Mouse (Mus musculus) liver, adult 2 months (tissue): Measurements from ENCODE around the gene Ppm1k. TPM values are rescaled to one million over a fixed set of nuclear protein-coding genes. Genes with fewer than 3 reads are reported as not detected.

ENCODE experiments used
- DNase-seq: peaks from one replicate; pipeline ENCODE4 v3.0.0-alpha.2; 2011; ENCODE audit warnings: low read depth, low spot score; ENCODE audit errors: extremely low read depth
- H3K27ac ChIP-seq: fragments of 200-500 bp; replicated peaks from 2 replicates; pipeline ENCODE4 v1.5.1; 2012; ENCODE audit warnings: low read depth, mild to moderate bottlenecking, control low read depth, inconsistent platforms, low read length; ENCODE audit not compliant: insufficient read depth
- H3K27me3 ChIP-seq: fragments of 200-500 bp; 2 replicates; pipeline ENCODE4 v1.6.1; 2012; ENCODE audit warnings: mild to moderate bottlenecking, moderate library complexity, low read length, inconsistent platforms; ENCODE audit not compliant: control insufficient read depth, insufficient read depth
- H3K36me3 ChIP-seq: fragments of 200-500 bp; 2 replicates; pipeline ENCODE4 v1.6.1; 2012; ENCODE audit warnings: low read length, inconsistent platforms; ENCODE audit not compliant: control insufficient read depth, insufficient read depth
- H3K4me1 ChIP-seq: fragments of 200-500 bp; 2 replicates; pipeline ENCODE4 v1.6.1; 2011; ENCODE audit warnings: low read length; ENCODE audit not compliant: control insufficient read depth, insufficient read depth
- H3K4me3 ChIP-seq: fragments of 200-500 bp; 2 replicates; pipeline ENCODE4 v1.5.1; 2011; ENCODE audit warnings: low read depth, mild to moderate bottlenecking, control low read depth, low read length, moderate library complexity; ENCODE audit not compliant: insufficient read depth
- H3K79me2 ChIP-seq: fragments of 200-500 bp; 2 replicates; pipeline ENCODE4 v1.6.1; 2012; ENCODE audit warnings: inconsistent platforms, mild to moderate bottlenecking, low read length, moderate library complexity; ENCODE audit not compliant: control insufficient read depth, insufficient read depth
- H3K9ac ChIP-seq: fragments of 200-500 bp; 2 replicates; pipeline ENCODE4 v1.6.1; 2012; ENCODE audit warnings: low read depth, mild to moderate bottlenecking, control low read depth, inconsistent platforms, low read length
- CTCF ChIP-seq: fragments of 200-500 bp; IDR thresholded peaks from 2 replicates; pipeline ENCODE4 v1.5.1; 2011; ENCODE audit warnings: low read depth, low read length, control low read depth
- POLR2A ChIP-seq: fragments of 200-500 bp; IDR thresholded peaks from 2 replicates; pipeline ENCODE4 v1.6.1; 2011; ENCODE audit warnings: low read length, control low read depth; ENCODE audit not compliant: insufficient read depth; ENCODE audit errors: extremely low read depth
- WGBS: fragments of 180-500 bp; shearing (Covaris S2); methylation state at CpG from one replicate; pipeline ENCODE4 v1.1.7; 2018; 5-methylcytosine and 5-hydroxymethylcytosine counted together
- polyA plus RNA-seq: library from polyadenylated mRNA; depleted of rRNA; stranded (reverse); fragments of >200 nt; gene quantifications from 2 replicates; pipeline ENCODE4 v1.2.3, GENCODE M21; 2012
- total RNA-seq: library from RNA; depleted of rRNA; stranded (reverse); fragments of >200 nt; gene quantifications from 2 replicates; pipeline ENCODE4 v1.2.3, GENCODE M21; 2014

The Ppm1k gene
- total and polyA plus RNA-seq, 2 experiments = 10.4 to 148 TPM

- no peak overlapping the region for H3K4me3 ChIP-seq
- H3K9ac ChIP-seq = no peak overlapping the region
- no peak for DNase-seq
- TF ChIP-seq POLR2A (no peak), CTCF (no peak)
- WGBS = 35% methylated on average over 4 of the region's 4 CpGs
- H3K36me3 ChIP-seq = peaks cover 6% of the 10 kb centered on the region; the same call in 1 of the 2 replicates
- H3K4me1 ChIP-seq = peaks cover 11% of the 10 kb centered on the region; the same call in 1 of the 2 replicates
- H3K79me2 ChIP-seq = peaks cover 24% of the 10 kb centered on the region
- no peaks in the 10 kb centered on the region for H3K27me3 ChIP-seq
- H3K27ac ChIP-seq = no peak overlapping the region
Observed at GRCm38 (mm10) chr6:57531011-57531410, 4.3 kb downstream of the Ppm1k start.

- Histone ChIP-seq H3K27ac (no peak overlapping the region), H3K79me2 (peaks cover 27% of the 10 kb centered on the region), H3K4me3 (no peak overlapping the region), H3K27me3 (no peaks in the 10 kb centered on the region), H3K36me3 (peaks cover 10% of the 10 kb centered on the region), H3K4me1 (peaks cover 11% of the 10 kb centered on the region; the same call in 1 of the 2 replicates), H3K9ac (no peak overlapping the region)
- no peak for DNase-seq
- TF ChIP-seq CTCF = no peak
- no peak for TF ChIP-seq POLR2A
- WGBS = 84% methylated on average over 1 of the region's 1 CpGs
Observed at GRCm38 (mm10) chr6:57529336-57529845, 5.9 kb downstream of the Ppm1k start.

- Histone ChIP-seq H3K27me3 (no peaks in the 10 kb centered on the region), H3K9ac (no peak overlapping the region), H3K4me3 (no peak overlapping the region), H3K79me2 (peaks cover 30% of the 10 kb centered on the region), H3K4me1 (peaks cover 9% of the 10 kb centered on the region; the same call in 1 of the 2 replicates), H3K36me3 (peaks cover 27% of the 10 kb centered on the region), H3K27ac (no peak overlapping the region)
- WGBS = 34% methylated on average over 2 of the region's 2 CpGs
- no peak for DNase-seq
- TF ChIP-seq POLR2A = no peak
- no peak for TF ChIP-seq CTCF
Observed at GRCm38 (mm10) chr6:57526933-57527332, 8.3 kb downstream of the Ppm1k start.

- no peak for DNase-seq
- Histone ChIP-seq H3K27ac (no peak overlapping the region), H3K36me3 (peaks cover 34% of the 10 kb centered on the region), H3K4me3 (no peak overlapping the region), H3K27me3 (no peaks in the 10 kb centered on the region), H3K9ac (no peak overlapping the region), H3K79me2 (peaks cover 22% of the 10 kb centered on the region), H3K4me1 (peaks cover 5% of the 10 kb centered on the region; the same call in 1 of the 2 replicates)
- WGBS = 78% methylated on average over 10 of the region's 10 CpGs
- TF ChIP-seq POLR2A (no peak), CTCF (no peak)
Observed at GRCm38 (mm10) chr6:57524742-57525141, 10.5 kb downstream of the Ppm1k start.

GRCm38 (mm10) chr6:57520749-57521652 lies 14.3 kb downstream of the Ppm1k start:
- H3K27me3 ChIP-seq = no peaks in the 10 kb centered on the region
- TF ChIP-seq CTCF = no peak
- TF ChIP-seq POLR2A = no peak
- H3K9ac ChIP-seq = no peak overlapping the region
- 81% methylated on average over 10 of the region's 10 CpGs for WGBS
- H3K4me3 ChIP-seq = no peak overlapping the region
- H3K27ac ChIP-seq = no peak overlapping the region
- H3K4me1 ChIP-seq = no peaks in the 10 kb centered on the region; the same call in 1 of the 2 replicates
- DNase-seq = no peak
- H3K36me3 ChIP-seq = peaks cover 36% of the 10 kb centered on the region
- H3K79me2 ChIP-seq = peaks cover 11% of the 10 kb centered on the region; the same call in 1 of the 2 replicates
